Mouse (Mus musculus) T-cell, adult 2 months (primary cell): Measurements from ENCODE around the gene Slc1a2.

ENCODE experiments used
- DNase-seq: peaks from one replicate; pipeline ENCODE4 v3.0.0; 2022; ENCODE audit warnings: low spot score

Slc1a2 gene

DNA sequence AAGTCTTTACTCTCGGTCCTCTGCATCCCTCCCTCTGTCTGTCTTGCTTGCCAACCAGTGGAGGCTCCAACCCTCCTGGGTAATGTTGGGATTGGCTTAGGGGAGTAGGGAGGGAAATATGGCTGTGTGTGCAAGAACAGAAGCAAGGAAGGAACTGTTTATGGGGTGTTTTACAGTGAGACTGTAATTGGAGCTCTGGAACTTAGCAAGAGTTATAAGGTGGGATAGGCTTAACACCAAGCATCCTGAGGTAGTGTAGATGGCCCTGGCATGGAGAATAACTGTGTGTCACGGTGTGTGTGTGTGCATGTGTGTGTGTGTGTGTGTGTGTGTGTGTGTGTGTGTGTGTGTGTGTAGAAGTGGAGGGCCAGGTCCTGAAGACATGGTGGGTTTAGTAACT lies 55.9 kb downstream of the Slc1a2 start:
- no peak for DNase-seq

DNA sequence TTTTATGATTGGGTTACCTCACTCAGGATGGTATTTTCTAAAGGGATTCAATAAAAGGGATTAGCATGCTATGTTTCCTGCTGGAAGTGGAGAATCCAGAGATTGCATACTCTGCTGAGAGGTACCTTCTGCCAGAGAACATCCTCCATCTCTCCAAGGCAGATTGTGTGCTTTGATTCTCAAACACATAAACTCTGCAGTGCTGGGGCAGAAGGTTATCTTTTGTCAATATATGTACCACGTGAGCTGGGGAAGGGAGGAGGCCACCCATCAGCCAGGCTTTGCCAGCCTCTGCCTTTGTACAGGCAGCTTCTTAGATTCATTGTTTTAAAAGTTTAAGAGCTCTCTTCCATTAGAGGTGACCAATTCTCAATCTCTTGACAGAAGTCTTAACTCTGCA lies 57.3 kb downstream of the Slc1a2 start:
- DNase-seq, result no peak

GRCm38 (mm10) chr2:102721859-102722258 lies 63.4 kb downstream of the Slc1a2 start:
- no peak for DNase-seq

DNA sequence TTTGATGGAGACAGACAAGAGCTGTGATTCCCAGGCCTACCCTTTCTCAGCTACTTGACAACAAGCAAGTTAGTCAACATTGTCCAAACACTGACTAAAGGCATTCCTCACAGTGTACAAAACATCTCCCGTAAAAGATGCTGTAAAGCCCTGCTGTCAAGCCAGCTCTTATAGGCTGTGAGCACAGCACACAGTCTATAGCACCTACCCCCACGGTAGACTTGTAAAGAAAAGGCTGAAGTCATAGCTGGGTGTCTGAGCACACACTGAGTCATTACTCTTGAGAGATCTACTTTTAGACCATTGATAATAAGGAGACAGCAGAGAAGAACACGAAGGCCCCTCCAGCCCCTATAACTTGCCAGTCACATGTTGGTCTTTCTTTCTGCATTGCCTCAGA lies 66.6 kb downstream of the Slc1a2 start:
- no peak for DNase-seq

GRCm38 (mm10) chr2:102730386-102730785 lies 71.9 kb downstream of the Slc1a2 start:
- DNase-seq, result no peak

DNA sequence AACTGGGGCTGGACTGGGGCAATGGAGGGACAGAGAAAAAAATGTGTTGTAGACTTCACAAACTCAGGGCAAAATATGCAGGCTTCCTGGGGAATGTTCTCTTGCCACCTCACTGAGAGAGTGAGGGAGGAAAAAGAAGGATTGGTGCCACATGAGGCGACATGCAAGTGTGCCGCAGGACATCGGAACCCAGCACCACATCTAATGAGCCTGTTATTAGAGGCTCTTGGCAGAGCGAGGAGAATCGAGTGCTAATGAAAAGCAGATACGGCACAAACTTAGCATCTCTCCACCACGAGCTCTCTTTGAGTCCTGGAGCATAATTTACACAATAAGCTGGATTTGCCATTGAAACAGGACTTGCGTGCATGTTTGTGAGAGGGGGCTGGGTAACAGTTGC lies 72.3 kb downstream of the Slc1a2 start:
- DNase-seq, result no peak

GRCm38 (mm10) chr2:102733128-102733527 lies 74.7 kb downstream of the Slc1a2 start:
- DNase-seq, result peak; percentile 9

DNA sequence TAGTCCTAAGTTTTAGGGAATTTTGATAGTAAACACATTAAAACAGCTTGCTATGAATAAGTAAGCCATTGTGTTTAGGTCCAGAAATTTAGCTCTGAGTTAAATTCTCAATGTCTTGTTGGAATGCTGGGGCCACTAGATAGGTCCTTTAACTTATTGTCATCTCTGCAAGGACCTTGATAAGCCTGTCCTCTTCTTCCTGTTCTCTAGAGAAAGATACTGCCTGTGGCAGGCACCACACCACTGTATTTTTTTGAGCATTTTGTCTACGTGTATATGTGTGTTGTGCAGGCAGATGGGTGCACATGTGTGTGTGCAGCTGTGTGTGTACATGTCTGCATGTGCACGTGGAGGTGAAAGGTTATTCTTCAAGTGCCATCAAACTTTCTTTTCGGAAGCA lies 75.6 kb downstream of the Slc1a2 start:
- DNase-seq, result no peak

GRCm38 (mm10) chr2:102735031-102735430 lies 76.6 kb downstream of the Slc1a2 start:
- DNase-seq, result no peak

DNA sequence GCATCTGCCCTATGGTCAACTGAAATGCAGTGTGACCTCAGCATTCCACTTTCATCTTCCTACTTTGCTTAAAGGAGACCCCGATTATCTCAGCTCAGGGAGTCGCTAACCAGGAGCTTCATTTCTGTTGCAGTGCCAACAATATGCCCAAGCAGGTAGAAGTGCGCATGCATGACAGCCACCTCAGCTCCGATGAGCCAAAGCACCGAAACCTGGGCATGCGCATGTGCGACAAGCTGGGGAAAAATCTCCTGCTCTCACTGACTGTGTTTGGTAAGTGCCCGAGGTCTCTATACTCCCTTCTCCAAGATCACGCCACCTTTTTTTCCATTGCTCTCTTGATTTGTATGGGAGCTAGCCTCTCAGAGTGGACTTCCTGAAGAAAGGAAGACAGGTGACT lies 77.4 kb downstream of the Slc1a2 start:
- no peak for DNase-seq

- no peak for DNase-seq
Measured at GRCm38 (mm10) chr2:102736490-102736889, 78.0 kb downstream of the Slc1a2 start.

DNA sequence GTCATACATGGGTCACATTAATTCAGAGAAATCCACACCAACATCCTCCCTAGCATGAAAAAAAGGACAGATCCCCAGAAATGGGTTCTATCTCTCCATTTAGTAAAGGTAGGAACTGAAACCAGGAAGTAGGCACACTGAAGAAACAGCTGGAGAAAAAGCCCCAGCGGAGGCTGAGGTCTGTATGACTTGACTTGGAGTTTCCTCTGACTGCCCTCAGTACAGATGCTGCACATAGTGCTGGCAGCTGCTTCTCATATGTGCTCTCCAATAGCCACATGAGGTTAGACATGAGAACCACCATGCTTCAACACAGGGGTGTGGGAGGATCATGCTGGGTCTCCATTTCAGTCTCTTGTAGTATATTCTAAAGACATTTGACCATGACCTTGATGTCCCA lies 80.4 kb downstream of the Slc1a2 start:
- no peak for DNase-seq

GRCm38 (mm10) chr2:102742685-102743084 lies 84.2 kb downstream of the Slc1a2 start:
- no peak for DNase-seq

DNA sequence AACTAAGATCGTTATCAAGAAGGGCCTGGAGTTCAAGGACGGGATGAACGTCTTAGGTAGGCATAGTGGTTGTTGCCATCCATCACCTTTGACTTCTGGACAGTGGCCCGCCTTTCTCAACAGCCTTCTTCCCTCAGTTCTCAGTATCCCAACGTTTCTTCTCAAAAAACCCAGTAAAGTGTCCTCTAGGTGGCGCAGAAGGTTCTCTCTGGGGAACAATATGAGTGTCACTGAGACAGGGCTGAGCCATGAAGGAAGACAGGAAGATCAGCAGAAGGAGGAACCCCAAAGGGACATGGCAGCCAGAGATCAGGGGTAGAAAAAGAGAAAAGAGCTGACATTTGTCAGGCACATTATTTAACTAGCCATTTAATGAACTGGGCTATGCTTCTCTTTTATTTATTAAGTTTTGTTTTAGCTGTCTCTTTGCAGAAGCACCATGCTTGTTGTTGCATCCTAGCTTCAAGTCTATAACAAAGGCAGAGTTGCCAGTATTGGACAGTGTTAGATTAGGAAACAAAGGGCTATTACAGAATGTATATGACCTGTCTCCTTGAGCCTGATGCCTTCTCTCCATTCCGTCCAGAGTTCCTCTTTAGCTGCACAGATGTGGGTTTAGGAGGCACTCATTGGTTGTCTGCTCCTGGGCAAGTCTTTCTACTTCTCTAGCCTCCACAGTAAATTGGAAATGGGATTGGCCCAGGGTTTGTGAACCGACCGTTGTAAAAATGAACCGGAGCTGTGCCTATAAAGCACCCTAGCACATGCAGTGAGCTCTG lies 85.6 kb downstream of the Slc1a2 start:
- DNase-seq, result peak; percentile 42

GRCm38 (mm10) chr2:102745259-102745906 lies 86.9 kb downstream of the Slc1a2 start:
- peak; percentile 10 for DNase-seq

GRCm38 (mm10) chr2:102747758-102748157 lies 89.3 kb downstream of the Slc1a2 start:
- no peak for DNase-seq

GRCm38 (mm10) chr2:102749926-102750325 lies 91.5 kb downstream of the Slc1a2 start:
- no peak for DNase-seq

GRCm38 (mm10) chr2:102751846-102752245 lies 93.4 kb downstream of the Slc1a2 start:
- DNase-seq, result no peak

GRCm38 (mm10) chr2:102757241-102757860 lies 98.9 kb downstream of the Slc1a2 start:
- DNase-seq, result no peak

- no peak for DNase-seq
Measured at GRCm38 (mm10) chr2:102759479-102759878, 101.0 kb downstream of the Slc1a2 start.

GRCm38 (mm10) chr2:102760284-102761072 lies 102.0 kb downstream of the Slc1a2 start:
- DNase-seq, result no peak

DNA sequence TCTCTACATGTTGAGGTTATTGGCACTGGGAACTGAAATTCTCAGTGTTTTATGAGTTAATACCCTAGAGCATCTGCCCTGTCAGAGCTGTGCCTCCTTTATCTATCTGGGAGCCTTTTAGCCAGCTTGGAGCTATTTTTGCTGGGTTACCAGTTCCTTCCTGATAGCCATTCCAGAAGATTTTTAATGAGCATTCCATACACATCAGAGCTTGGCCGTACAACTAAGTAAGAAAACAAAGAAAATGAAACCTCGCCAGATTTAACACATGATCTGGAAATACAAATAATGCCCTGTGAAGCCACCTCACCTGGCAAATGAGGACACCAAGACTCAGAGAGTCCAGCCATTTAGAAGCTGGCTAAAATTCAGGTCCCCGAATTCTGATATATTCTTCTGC lies 104.7 kb downstream of the Slc1a2 start:
- DNase-seq, result no peak
